Mouse (Mus musculus) embryonic facial prominence, embryonic 11.5 days (tissue): ENCODE results near the gene AC124108.1. TPM values are rescaled to one million over a fixed set of nuclear protein-coding genes. Genes with fewer than 3 reads are reported as not detected.
A peak's percentile ranks its signal among the peaks of the same experiment; 100 is the strongest.

Experiments used
- ATAC-seq: fragments of 200-750 bp; cut with Nextera tagmentation; replicated peaks from 2 replicates; pipeline ENCODE4 v1.8.0; 2017; ENCODE audit warnings: low read depth; ENCODE audit not compliant: insufficient number of reproducible peaks, low FRiP score, low TSS enrichment
- DNase-seq: peaks from one replicate; pipeline ENCODE4 v3.0.0-alpha.2; 2015; ENCODE audit warnings: low spot score
- H3K27ac ChIP-seq: fragments of 300-500 bp; sonication (generic); replicated peaks from 2 replicates; pipeline ENCODE4 v1.5.1; 2014; ENCODE audit warnings: mild to moderate bottlenecking, low read depth, low read length, control low read depth
- H3K27me3 ChIP-seq: fragments of 300-500 bp; sonication (generic); 2 replicates; pipeline ENCODE4 v1.6.1; 2014; ENCODE audit warnings: mild to moderate bottlenecking, low read length, moderate library complexity, mixed read lengths; ENCODE audit not compliant: control insufficient read depth, insufficient read depth
- H3K36me3 ChIP-seq: fragments of 300-500 bp; sonication (generic); replicated peaks from 2 replicates; pipeline ENCODE4 v1.6.1; 2014; ENCODE audit warnings: low read depth, mild to moderate bottlenecking, low read length, moderate library complexity, mixed read lengths; ENCODE audit not compliant: control insufficient read depth, insufficient read depth
- H3K4me1 ChIP-seq: fragments of 300-500 bp; sonication (generic); 2 replicates; pipeline ENCODE4 v1.6.1; 2014; ENCODE audit warnings: low read length, mixed read lengths; ENCODE audit not compliant: control insufficient read depth, insufficient read depth
- H3K4me2 ChIP-seq: fragments of 300-500 bp; sonication (generic); 2 replicates; pipeline ENCODE4 v1.6.1; 2014; ENCODE audit warnings: low read depth, mild to moderate bottlenecking, control low read depth, low read length, moderate library complexity
- H3K4me3 ChIP-seq: fragments of 300-500 bp; sonication (generic); 2 replicates; pipeline ENCODE4 v1.5.1; 2014; ENCODE audit warnings: low read depth, low read length, control low read depth
- H3K9ac ChIP-seq: fragments of 300-500 bp; sonication (generic); replicated peaks from 2 replicates; pipeline ENCODE4 v1.6.1; 2014; ENCODE audit warnings: mild to moderate bottlenecking, control low read depth, low read length
- H3K9me3 ChIP-seq: fragments of 300-500 bp; sonication (generic); replicated peaks from 2 replicates; pipeline ENCODE4 v1.6.1; 2016; ENCODE audit warnings: mild to moderate bottlenecking, low read length, inconsistent platforms, mixed read lengths; ENCODE audit not compliant: control insufficient read depth
- WGBS: fragments of 180-500 bp; shearing (Covaris S2); extraction: QIAGEN DNeasy Blood & Tissue Kit; methylation state at CpG from one replicate; pipeline ENCODE4 v1.1.7; 2014; 5-methylcytosine and 5-hydroxymethylcytosine counted together
- polyA plus RNA-seq: library from polyadenylated mRNA; unstranded; fragments of >200 nt; fragmentation: Nextera tagmentation; extraction: Ambion mirVana; gene quantifications from 2 replicates; pipeline ENCODE4 v1.2.1, GENCODE M21; 2014

The AC124108.1 gene
- polyA plus RNA-seq, 1 experiment from 2014 or later, result 0.65 TPM

- DNase-seq (no peak), ATAC-seq (no peak)
- Histone ChIP-seq H3K9ac (no peak overlapping the region), H3K4me2 (no peak overlapping the region), H3K27me3 (no peaks in the 10 kb centered on the region), H3K4me3 (no peak overlapping the region), H3K27ac (no peak overlapping the region), H3K4me1 (no peaks in the 10 kb centered on the region), H3K36me3 (no peaks in the 10 kb centered on the region), H3K9me3 (no peaks in the 10 kb centered on the region)
- 35% methylated on average over 6 of the region's 6 CpGs for WGBS
These were observed 30.9 kb downstream of the AC124108.1 start for GRCm38 (mm10) chr1:132222166-132222565.

GRCm38 (mm10) chr1:132226297-132227080, 35.2 kb downstream of the AC124108.1 start:
- no peak overlapping the region for H3K4me3 ChIP-seq
- no peak overlapping the region for H3K27ac ChIP-seq
- no peak overlapping the region for H3K4me2 ChIP-seq
- ATAC-seq (no peak), DNase-seq (no peak)
- 74% methylated on average over 13 of the region's 13 CpGs for WGBS
- no peak overlapping the region for H3K9ac ChIP-seq
- no peaks in the 10 kb centered on the region for H3K9me3 ChIP-seq
- no peaks in the 10 kb centered on the region for H3K27me3 ChIP-seq
- no peaks in the 10 kb centered on the region for H3K36me3 ChIP-seq
- H3K4me1 ChIP-seq, result no peaks in the 10 kb centered on the region

- Histone ChIP-seq H3K4me3 (no peak within 1 kb of the TSS), H3K27me3 (no peaks in the 10 kb centered on the region), H3K4me1 (no peaks in the 10 kb centered on the region), H3K9me3 (no peaks in the 10 kb centered on the region), H3K36me3 (no peaks in the 10 kb centered on the region), H3K4me2 (no peak within 1 kb of the TSS), H3K27ac (no peak within 1 kb of the TSS), H3K9ac (no peak within 1 kb of the TSS)
- ATAC-seq (no peak), DNase-seq (no peak)
- WGBS, result 82% methylated on average over 3 of the region's 3 CpGs
These were observed 38.4 kb downstream of the AC124108.1 start, which contains the start of gene Gm10188 for GRCm38 (mm10) chr1:132229667-132230066. TSS of gene Gm10188 (minus strand) at chr1:132229767.

DNA sequence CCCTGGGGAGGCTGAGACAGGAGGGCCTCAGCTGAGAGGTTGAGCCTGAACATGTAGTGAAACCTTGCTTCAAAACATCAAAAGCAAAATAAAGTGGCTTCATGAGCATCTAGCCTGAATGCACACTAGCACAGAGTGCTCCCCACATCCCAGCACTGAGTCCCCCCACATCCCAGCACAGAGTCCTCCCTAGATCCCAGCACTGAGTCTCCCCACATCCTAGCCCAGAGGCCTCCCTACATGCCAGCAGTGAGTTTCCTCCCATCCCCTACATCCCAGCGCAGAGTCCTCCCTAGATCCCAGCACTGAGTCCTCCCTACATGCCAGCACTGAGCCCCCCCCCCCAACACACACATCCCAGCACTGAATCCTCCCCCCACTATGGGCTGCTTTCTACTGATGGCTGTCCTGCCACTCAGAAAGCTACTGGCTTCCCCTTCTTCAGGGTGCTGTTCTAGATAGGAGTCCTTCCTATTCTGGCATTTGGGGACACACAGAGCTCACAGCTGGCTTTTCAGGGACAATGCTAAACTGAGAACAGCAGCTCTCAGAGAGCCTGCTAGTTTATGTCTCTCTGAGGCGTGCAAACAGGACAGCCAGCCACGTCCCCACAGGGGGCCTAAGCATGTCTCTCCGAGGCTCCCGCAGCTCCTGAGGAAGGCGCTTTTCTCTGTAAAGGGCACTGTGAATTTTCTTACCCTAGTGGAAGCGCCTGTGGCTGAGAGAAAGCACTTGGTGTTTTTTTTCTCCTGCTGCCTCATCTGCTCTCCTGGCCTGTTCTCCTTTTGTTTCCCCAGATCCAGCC, 40.4 kb downstream of the AC124108.1 start:
- Histone ChIP-seq H3K27ac (no peak overlapping the region), H3K36me3 (no peaks in the 10 kb centered on the region), H3K9ac (no peak overlapping the region), H3K27me3 (no peaks in the 10 kb centered on the region), H3K9me3 (no peaks in the 10 kb centered on the region), H3K4me3 (no peak overlapping the region), H3K4me1 (no peaks in the 10 kb centered on the region), H3K4me2 (no peak overlapping the region)
- DNase-seq, result no peak
- WGBS, result 27% methylated on average over 7 of the region's 7 CpGs
- no peak for ATAC-seq

DNA sequence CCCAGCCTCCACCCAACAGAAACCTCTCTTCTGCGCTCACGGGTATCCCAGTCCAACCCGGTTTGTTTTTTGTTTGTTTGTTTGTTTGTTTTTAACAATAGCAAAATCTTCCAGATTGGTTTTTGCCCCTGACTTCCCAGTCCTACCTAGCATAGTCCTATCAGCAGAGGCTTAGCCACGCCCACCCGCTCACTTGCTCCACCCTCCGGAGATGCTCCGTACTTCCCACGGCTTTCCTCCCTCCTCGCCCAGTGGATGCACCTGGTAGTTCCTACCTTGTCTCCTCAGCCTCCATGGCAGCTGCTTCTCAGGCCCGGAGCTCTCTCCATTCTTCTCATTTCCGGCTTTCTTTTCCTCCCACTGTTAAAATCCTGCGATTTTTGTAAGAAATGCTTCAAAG, 42.3 kb downstream of the AC124108.1 start:
- DNase-seq, result peak; percentile 63
- Histone ChIP-seq H3K27ac (no peak overlapping the region), H3K4me1 (no peaks in the 10 kb centered on the region), H3K9ac (no peak overlapping the region), H3K4me3 (no peak overlapping the region), H3K4me2 (no peak overlapping the region), H3K27me3 (no peaks in the 10 kb centered on the region), H3K36me3 (no peaks in the 10 kb centered on the region), H3K9me3 (no peaks in the 10 kb centered on the region)
- ATAC-seq, result no peak
- 18% methylated on average over 12 of the region's 12 CpGs for WGBS

- WGBS, result 71% methylated on average over 9 of the region's 9 CpGs
- ATAC-seq, result no peak
These were observed 43.6 kb downstream of the AC124108.1 start for GRCm38 (mm10) chr1:132234757-132235273.

DNA sequence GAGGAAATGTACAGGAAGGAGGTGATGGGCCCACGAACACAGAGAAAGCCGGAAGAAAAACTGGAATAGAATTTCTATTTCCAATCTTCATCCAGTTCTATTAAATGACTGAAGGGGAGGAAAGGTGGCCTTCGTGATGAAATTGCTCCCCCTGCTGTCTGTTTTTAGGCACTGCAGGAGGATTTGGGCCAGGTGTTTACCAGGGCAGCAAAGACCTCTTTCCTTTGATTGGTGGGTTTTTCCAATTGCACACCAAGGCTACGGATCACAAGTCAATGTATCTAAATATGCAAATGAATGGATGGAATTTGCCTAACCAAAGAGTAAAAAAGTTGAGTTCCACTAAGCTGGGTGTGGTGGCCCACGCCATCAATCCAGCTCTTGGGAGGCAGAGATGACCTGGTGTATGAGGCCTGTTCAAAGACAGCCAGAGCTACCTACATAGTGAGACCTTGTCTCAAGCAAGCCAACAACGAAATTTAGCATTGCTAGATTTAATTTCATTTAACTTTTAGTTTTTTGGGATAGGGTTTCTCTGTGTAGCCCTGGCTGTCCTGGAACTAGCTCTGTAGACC, 46.4 kb downstream of the AC124108.1 start:
- H3K36me3 ChIP-seq, result no peaks in the 10 kb centered on the region
- ATAC-seq (no peak), DNase-seq (peak; percentile 78)
- H3K27me3 ChIP-seq, result no peaks in the 10 kb centered on the region
- no peak overlapping the region for H3K9ac ChIP-seq
- no peak overlapping the region for H3K27ac ChIP-seq
- no peaks in the 10 kb centered on the region for H3K4me1 ChIP-seq
- 28% methylated on average over 6 of the region's 6 CpGs for WGBS
- no peaks in the 10 kb centered on the region for H3K9me3 ChIP-seq
- no peak overlapping the region for H3K4me3 ChIP-seq
- no peak overlapping the region for H3K4me2 ChIP-seq

More at GRCm38 (mm10) chr1:132234757-132235273, 43.6 kb downstream of the AC124108.1 start:
- no peak overlapping the region for H3K9ac ChIP-seq
- H3K27ac ChIP-seq, result no peak overlapping the region
- no peaks in the 10 kb centered on the region for H3K36me3 ChIP-seq
- no peak for DNase-seq
- H3K4me1 ChIP-seq, result no peaks in the 10 kb centered on the region
- H3K4me2 ChIP-seq, result no peak overlapping the region
- no peaks in the 10 kb centered on the region for H3K27me3 ChIP-seq
- H3K9me3 ChIP-seq, result no peaks in the 10 kb centered on the region
- H3K4me3 ChIP-seq, result no peak overlapping the region
